Mouse (Mus musculus): ENCODE measurements around the gene Nid1. TPM values are rescaled to one million over a fixed set of nuclear protein-coding genes. Genes with fewer than 3 reads are reported as not detected.

Nid1 gene
- total and polyA plus RNA-seq, 2 experiments from 2014 or later, result 21.6 to 53.5 TPM

GRCm38 (mm10) chr13:13485682-13486081, 48.3 kb downstream of the Nid1 start:
- DNase-seq (no peak), ATAC-seq (no peak)
- Histone ChIP-seq H3K4me3 (ENCODE audit: low read depth, low read length) (no peak overlapping the region), H3K4me1 (ENCODE audit: insufficient read depth) (no peaks in the 10 kb centered on the region), H3K9me3 (ENCODE audit: low read length) (no peaks in the 10 kb centered on the region), H3K27ac (ENCODE audit: low read depth, low read length) (no peak overlapping the region), H3K27me3 (ENCODE audit: insufficient read depth, low read length) (no peaks in the 10 kb centered on the region), H3K4me2 (ENCODE audit: low read depth) (no peak overlapping the region), H3K36me3 (ENCODE audit: insufficient read depth) (no peaks in the 10 kb centered on the region), H3K9ac (no peak overlapping the region)
- WGBS, result 79% methylated on average over 4 of the region's 4 CpGs
- TF ChIP-seq CTCF (IDR thresholded peaks at IDR 0.05; ENCODE audit: low read depth), result no peak

GRCm38 (mm10) chr13:13487851-13488250, 50.5 kb downstream of the Nid1 start:
- ATAC-seq, result no peak
- TF ChIP-seq CTCF (IDR thresholded peaks at IDR 0.05; ENCODE audit: low read depth), result no peak
- H3K27me3 ChIP-seq (ENCODE audit: insufficient read depth, low read length), result no peaks in the 10 kb centered on the region
- DNase-seq, result no peak
- no peak overlapping the region for H3K4me3 ChIP-seq (ENCODE audit: low read depth, low read length)
- no peaks in the 10 kb centered on the region for H3K36me3 ChIP-seq (ENCODE audit: insufficient read depth)
- H3K9me3 ChIP-seq (ENCODE audit: low read length), result no peaks in the 10 kb centered on the region
- WGBS, result 88% methylated on average over 1 of the region's 1 CpGs
- no peaks in the 10 kb centered on the region for H3K4me1 ChIP-seq (ENCODE audit: insufficient read depth)
- H3K9ac ChIP-seq, result no peak overlapping the region
- H3K4me2 ChIP-seq (ENCODE audit: low read depth), result no peak overlapping the region
- H3K27ac ChIP-seq (ENCODE audit: low read depth, low read length), result no peak overlapping the region

- H3K4me2 ChIP-seq (ENCODE audit: low read depth), result no peak overlapping the region
- WGBS, result 49% methylated on average over 5 of the region's 5 CpGs
- no peak for ATAC-seq
- no peak for TF ChIP-seq CTCF (IDR thresholded peaks at IDR 0.05; ENCODE audit: low read depth)
- no peak overlapping the region for H3K4me3 ChIP-seq (ENCODE audit: low read depth, low read length)
- H3K27me3 ChIP-seq (ENCODE audit: insufficient read depth, low read length), result no peaks in the 10 kb centered on the region
- H3K36me3 ChIP-seq (ENCODE audit: insufficient read depth), result no peaks in the 10 kb centered on the region
- H3K27ac ChIP-seq (ENCODE audit: low read depth, low read length), result no peak overlapping the region
- H3K9me3 ChIP-seq (ENCODE audit: low read length), result no peaks in the 10 kb centered on the region
- H3K9ac ChIP-seq, result no peak overlapping the region
- H3K4me1 ChIP-seq (ENCODE audit: insufficient read depth), result no peaks in the 10 kb centered on the region
- no peak for DNase-seq
Measured at GRCm38 (mm10) chr13:13489861-13490260, 52.5 kb downstream of the Nid1 start.

GRCm38 (mm10) chr13:13492151-13492550, 54.8 kb downstream of the Nid1 start:
- Histone ChIP-seq H3K9ac (no peak overlapping the region), H3K27ac (ENCODE audit: low read depth, low read length) (no peak overlapping the region), H3K27me3 (ENCODE audit: insufficient read depth, low read length) (no peaks in the 10 kb centered on the region), H3K36me3 (ENCODE audit: insufficient read depth) (no peaks in the 10 kb centered on the region), H3K4me2 (ENCODE audit: low read depth) (no peak overlapping the region), H3K9me3 (ENCODE audit: low read length) (no peaks in the 10 kb centered on the region), H3K4me3 (ENCODE audit: low read depth, low read length) (no peak overlapping the region), H3K4me1 (ENCODE audit: insufficient read depth) (no peaks in the 10 kb centered on the region)
- DNase-seq (no peak), ATAC-seq (no peak)
- TF ChIP-seq CTCF (IDR thresholded peaks at IDR 0.05; ENCODE audit: low read depth), result no peak
- WGBS, result 74% methylated on average over 2 of the region's 2 CpGs

- ATAC-seq (no peak), DNase-seq (no peak)
- Histone ChIP-seq H3K9ac (no peak overlapping the region), H3K4me3 (ENCODE audit: low read depth, low read length) (no peak overlapping the region), H3K4me2 (ENCODE audit: low read depth) (no peak overlapping the region), H3K27ac (ENCODE audit: low read depth, low read length) (no peak overlapping the region), H3K4me1 (ENCODE audit: insufficient read depth) (no peaks in the 10 kb centered on the region), H3K9me3 (ENCODE audit: low read length) (no peaks in the 10 kb centered on the region), H3K36me3 (ENCODE audit: insufficient read depth) (no peaks in the 10 kb centered on the region), H3K27me3 (ENCODE audit: insufficient read depth, low read length) (no peaks in the 10 kb centered on the region)
- WGBS, result 52% methylated on average over 3 of the region's 3 CpGs
- TF ChIP-seq CTCF (IDR thresholded peaks at IDR 0.05; ENCODE audit: low read depth), result no peak
Measured at GRCm38 (mm10) chr13:13493517-13493916, 56.2 kb downstream of the Nid1 start.

GRCm38 (mm10) chr13:13498022-13498421, 60.7 kb downstream of the Nid1 start:
- H3K36me3 ChIP-seq (ENCODE audit: insufficient read depth), result no peaks in the 10 kb centered on the region
- ATAC-seq (no peak), DNase-seq (no peak)
- no peak overlapping the region for H3K4me3 ChIP-seq (ENCODE audit: low read depth, low read length)
- no peaks in the 10 kb centered on the region for H3K27me3 ChIP-seq (ENCODE audit: insufficient read depth, low read length)
- no peak overlapping the region for H3K9ac ChIP-seq
- no peaks in the 10 kb centered on the region for H3K4me1 ChIP-seq (ENCODE audit: insufficient read depth)
- no peak for TF ChIP-seq CTCF (IDR thresholded peaks at IDR 0.05; ENCODE audit: low read depth)
- H3K27ac ChIP-seq (ENCODE audit: low read depth, low read length), result no peak overlapping the region
- no peak overlapping the region for H3K4me2 ChIP-seq (ENCODE audit: low read depth)
- 83% methylated on average over 2 of the region's 2 CpGs for WGBS
- no peaks in the 10 kb centered on the region for H3K9me3 ChIP-seq (ENCODE audit: low read length)

- TF ChIP-seq CTCF (IDR thresholded peaks at IDR 0.05; ENCODE audit: low read depth), result no peak
- WGBS, result 89% methylated on average over 10 of the region's 10 CpGs
- ATAC-seq, result no peak
Measured at GRCm38 (mm10) chr13:13502406-13502805, 65.1 kb downstream of the Nid1 start.

More at GRCm38 (mm10) chr13:13502406-13502805, 65.1 kb downstream of the Nid1 start:
- no peak overlapping the region for H3K4me3 ChIP-seq (ENCODE audit: low read depth, low read length)
- H3K4me2 ChIP-seq (ENCODE audit: low read depth), result no peak overlapping the region
- no peaks in the 10 kb centered on the region for H3K4me1 ChIP-seq (ENCODE audit: insufficient read depth)
- H3K9ac ChIP-seq, result no peak overlapping the region
- no peaks in the 10 kb centered on the region for H3K36me3 ChIP-seq (ENCODE audit: insufficient read depth)
- no peak for DNase-seq
- H3K27ac ChIP-seq (ENCODE audit: low read depth, low read length), result no peak overlapping the region
- H3K9me3 ChIP-seq (ENCODE audit: low read length), result no peaks in the 10 kb centered on the region
- H3K27me3 ChIP-seq (ENCODE audit: insufficient read depth, low read length), result no peaks in the 10 kb centered on the region

All from forebrain, postnatal 0 days (tissue).